Mouse (Mus musculus) hindbrain, embryonic 11.5 days (tissue): ENCODE measurements at regions not wholly inside any gene's neighbourhood (a gene's known extent, or its start where the extent isn't known, plus 50 kb on each side); places are given as distances from the start of the nearest gene placed in this dataset.

Experiments
- ATAC-seq: fragments of 200-750 bp; cut with Nextera tagmentation; 2 replicates; pipeline ENCODE4 v1.8.0; 2017; ENCODE audit warnings: mild to moderate bottlenecking, moderate TSS enrichment, moderate library complexity; ENCODE audit not compliant: low FRiP score
- DNase-seq: peaks from one replicate; pipeline ENCODE4 v3.0.0-alpha.2; 2015; ENCODE audit warnings: low spot score
- H3K27ac ChIP-seq: fragments of 300-500 bp; sonication (generic); 2 replicates; pipeline ENCODE4 v1.5.1; 2014; ENCODE audit warnings: mild to moderate bottlenecking, low read depth, low read length
- H3K27me3 ChIP-seq: fragments of 300-500 bp; sonication (generic); 2 replicates; pipeline ENCODE4 v1.6.1; 2014; ENCODE audit warnings: mild to moderate bottlenecking, low read length, moderate library complexity, mixed read lengths; ENCODE audit not compliant: control insufficient read depth, insufficient read depth
- H3K36me3 ChIP-seq: fragments of 300-500 bp; sonication (generic); 2 replicates; pipeline ENCODE4 v1.6.1; 2014; ENCODE audit warnings: mild to moderate bottlenecking, low read length, moderate library complexity, mixed read lengths; ENCODE audit not compliant: control insufficient read depth, insufficient read depth
- H3K4me1 ChIP-seq: fragments of 300-500 bp; sonication (generic); replicated peaks from 2 replicates; pipeline ENCODE4 v1.6.1; 2014; ENCODE audit warnings: low read length, mixed read lengths; ENCODE audit not compliant: control insufficient read depth, insufficient read depth
- H3K4me2 ChIP-seq: fragments of 300-500 bp; sonication (generic); replicated peaks from 2 replicates; pipeline ENCODE4 v1.6.1; 2014; ENCODE audit warnings: mild to moderate bottlenecking, low read depth, low read length
- H3K4me3 ChIP-seq: fragments of 300-500 bp; sonication (generic); 2 replicates; pipeline ENCODE4 v1.5.1; 2014; ENCODE audit warnings: low read depth, low read length
- H3K9ac ChIP-seq: fragments of 300-500 bp; sonication (generic); 2 replicates; pipeline ENCODE4 v1.6.1; 2014; ENCODE audit warnings: low read depth, low read length
- H3K9me3 ChIP-seq: fragments of 300-500 bp; sonication (generic); 2 replicates; pipeline ENCODE4 v1.6.1; 2016; ENCODE audit warnings: low read length; ENCODE audit not compliant: control insufficient read depth
- WGBS: fragments of 180-500 bp; shearing (Covaris S2); extraction: QIAGEN DNeasy Blood & Tissue Kit; methylation state at CpG from one replicate; pipeline ENCODE4 v1.1.7; 2014; 5-methylcytosine and 5-hydroxymethylcytosine counted together

DNA sequence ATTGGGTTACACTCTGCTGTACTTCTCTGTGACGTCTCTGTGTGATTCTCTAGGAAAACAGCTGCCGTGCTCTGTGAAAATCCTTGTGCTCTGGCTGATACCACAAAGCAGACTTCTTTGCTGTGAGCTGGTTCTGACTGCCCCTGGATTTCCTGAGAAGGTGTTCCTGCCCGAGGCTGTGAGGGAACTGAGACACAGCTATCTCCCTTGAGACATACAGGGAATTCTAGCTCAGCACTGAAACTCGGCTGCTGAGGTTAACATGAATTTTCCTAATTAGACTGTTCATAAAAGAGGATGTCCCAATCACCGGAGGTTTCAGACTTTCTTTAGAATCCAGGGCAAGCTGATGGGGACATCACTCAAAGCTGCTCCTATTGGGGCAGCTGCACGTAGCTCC, 233.4 kb upstream of the Bmper start:
- no peak overlapping the region for H3K4me2 ChIP-seq
- DNase-seq (no peak), ATAC-seq (no peak)
- no peak overlapping the region for H3K9ac ChIP-seq
- H3K27ac ChIP-seq, result no peak overlapping the region
- no peaks in the 10 kb centered on the region for H3K36me3 ChIP-seq
- H3K4me1 ChIP-seq, result no peaks in the 10 kb centered on the region
- no peaks in the 10 kb centered on the region for H3K9me3 ChIP-seq
- no peak overlapping the region for H3K4me3 ChIP-seq
- no peaks in the 10 kb centered on the region for H3K27me3 ChIP-seq
- WGBS, result 76% methylated on average over 6 of the region's 6 CpGs

DNA sequence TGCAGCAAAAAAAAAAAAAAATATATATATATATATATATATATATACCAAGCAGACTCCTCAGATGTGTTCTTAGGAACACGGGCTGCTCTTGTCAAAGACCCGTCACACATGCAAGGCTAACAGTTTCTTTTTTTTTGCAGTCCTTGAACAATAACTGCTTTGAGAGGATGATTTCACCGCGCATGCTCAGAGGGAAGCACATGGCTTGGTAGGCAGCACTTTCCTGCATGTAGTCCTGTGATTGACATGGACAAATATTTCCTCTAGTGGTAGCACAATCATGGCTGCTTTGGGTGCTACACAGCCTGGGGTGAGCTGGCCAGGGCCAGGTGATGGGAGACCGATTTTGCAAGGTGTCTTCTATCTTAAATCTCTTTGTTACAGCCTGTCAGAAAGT, 229.3 kb upstream of the Bmper start:
- Histone ChIP-seq H3K4me3 (no peak overlapping the region), H3K36me3 (no peaks in the 10 kb centered on the region), H3K4me1 (no peaks in the 10 kb centered on the region), H3K4me2 (no peak overlapping the region), H3K27ac (no peak overlapping the region), H3K9me3 (no peaks in the 10 kb centered on the region), H3K27me3 (no peaks in the 10 kb centered on the region), H3K9ac (no peak overlapping the region)
- no peak for ATAC-seq
- no peak for DNase-seq
- WGBS, result 76% methylated on average over 5 of the region's 5 CpGs

DNA sequence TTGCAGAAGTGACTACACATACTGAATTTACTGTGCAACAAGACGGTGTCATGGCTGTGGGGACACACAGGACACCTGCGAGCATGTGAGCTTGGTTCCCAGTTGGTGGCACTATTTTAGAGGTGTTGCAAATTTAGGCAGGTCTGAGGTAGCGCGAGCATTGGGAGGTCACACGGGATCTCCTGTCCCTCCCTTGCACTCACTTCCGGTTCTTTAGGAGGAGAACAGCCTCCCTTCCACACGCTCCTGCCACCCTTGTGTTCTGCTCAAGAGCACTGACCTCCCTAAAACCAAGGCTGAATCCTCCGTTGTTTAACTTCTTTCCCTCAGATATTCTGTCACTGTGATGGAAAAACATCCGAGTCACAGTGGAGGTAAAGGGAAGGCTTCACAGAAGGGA, 227.3 kb upstream of the Bmper start:
- ATAC-seq, result no peak
- H3K27me3 ChIP-seq, result no peaks in the 10 kb centered on the region
- H3K36me3 ChIP-seq, result no peaks in the 10 kb centered on the region
- DNase-seq, result no peak
- no peak overlapping the region for H3K4me3 ChIP-seq
- WGBS, result 75% methylated on average over 9 of the region's 9 CpGs
- H3K9me3 ChIP-seq, result no peaks in the 10 kb centered on the region
- H3K4me2 ChIP-seq, result no peak overlapping the region
- no peaks in the 10 kb centered on the region for H3K4me1 ChIP-seq
- H3K9ac ChIP-seq, result no peak overlapping the region
- H3K27ac ChIP-seq, result no peak overlapping the region

DNA sequence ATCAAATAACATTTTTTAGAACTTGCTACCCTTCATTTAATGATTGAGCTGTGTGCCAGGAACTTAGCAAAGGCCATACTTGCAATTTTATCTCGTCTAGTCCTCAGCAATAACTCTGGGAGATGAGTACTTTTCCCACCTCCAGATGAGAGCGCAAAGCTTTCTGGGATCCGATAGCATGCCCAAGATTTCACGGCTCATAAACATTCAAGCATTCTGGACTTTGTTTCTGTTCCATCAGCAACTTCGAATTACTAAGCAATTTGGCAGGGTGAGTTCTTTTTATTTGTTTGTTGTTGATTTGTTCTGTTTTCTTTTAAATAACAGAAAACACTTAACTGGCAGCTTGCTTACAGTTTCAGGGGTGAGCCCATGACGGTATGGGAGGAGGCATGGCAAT, 224.6 kb upstream of the Bmper start:
- DNase-seq (no peak), ATAC-seq (no peak)
- Histone ChIP-seq H3K9ac (no peak overlapping the region), H3K4me3 (no peak overlapping the region), H3K27ac (no peak overlapping the region), H3K27me3 (no peaks in the 10 kb centered on the region), H3K36me3 (no peaks in the 10 kb centered on the region), H3K9me3 (no peaks in the 10 kb centered on the region), H3K4me1 (no peaks in the 10 kb centered on the region), H3K4me2 (no peak overlapping the region)
- WGBS, result 86% methylated on average over 6 of the region's 6 CpGs

DNA sequence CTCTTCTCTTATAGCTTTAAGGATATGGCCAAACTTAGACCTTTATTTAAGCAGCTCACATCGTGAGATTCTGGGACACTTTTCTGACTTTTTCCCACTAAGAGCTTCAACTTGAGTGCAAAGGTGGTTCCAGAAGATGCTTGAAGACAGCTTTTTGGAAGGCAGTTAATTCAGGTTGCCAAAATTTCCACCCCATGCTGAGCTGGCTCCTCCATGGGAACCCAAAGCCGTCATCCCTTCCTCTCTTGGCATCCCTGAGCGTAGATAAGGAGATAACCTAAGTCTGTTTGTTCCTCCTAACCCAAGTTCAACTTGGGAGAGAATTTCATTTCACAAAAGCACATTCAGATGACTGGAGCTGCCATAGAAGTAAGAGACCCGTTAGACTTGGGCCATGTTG, 223.7 kb upstream of the Bmper start:
- Histone ChIP-seq H3K4me1 (peaks cover under 1% of the 10 kb centered on the region; the same call in 1 of the 2 replicates), H3K36me3 (no peaks in the 10 kb centered on the region), H3K27me3 (no peaks in the 10 kb centered on the region), H3K27ac (no peak overlapping the region), H3K4me3 (no peak overlapping the region), H3K9me3 (no peaks in the 10 kb centered on the region), H3K9ac (no peak overlapping the region), H3K4me2 (no peak overlapping the region)
- 87% methylated on average over 4 of the region's 4 CpGs for WGBS
- DNase-seq, result no peak
- ATAC-seq, result no peak

DNA sequence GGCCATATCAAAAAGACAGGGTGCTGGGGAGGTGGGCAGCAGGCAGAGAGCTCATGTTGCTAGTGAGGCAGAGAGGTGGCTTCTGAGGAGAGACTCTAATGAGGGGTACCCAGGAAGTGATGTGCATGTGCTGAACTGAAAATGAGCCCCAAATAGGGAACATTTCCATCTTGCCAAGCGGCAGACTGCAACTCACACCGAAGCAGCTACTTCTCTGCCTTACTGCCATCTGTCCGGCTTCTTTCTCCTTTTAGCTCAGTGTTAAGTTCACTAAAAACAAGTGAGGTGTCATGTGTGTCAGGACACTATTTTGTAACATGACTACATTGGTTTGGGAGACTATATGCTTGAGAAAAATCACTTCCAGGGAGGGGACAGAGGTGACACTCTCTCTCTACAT, 222.7 kb upstream of the Bmper start:
- H3K36me3 ChIP-seq, result no peaks in the 10 kb centered on the region
- 95% methylated on average over 3 of the region's 3 CpGs for WGBS
- H3K4me2 ChIP-seq, result no peak overlapping the region
- no peak overlapping the region for H3K9ac ChIP-seq
- DNase-seq (no peak), ATAC-seq (no peak)
- H3K27ac ChIP-seq, result no peak overlapping the region
- H3K27me3 ChIP-seq, result no peaks in the 10 kb centered on the region
- no peak overlapping the region for H3K4me3 ChIP-seq
- peaks cover 5% of the 10 kb centered on the region for H3K4me1 ChIP-seq
- H3K9me3 ChIP-seq, result no peaks in the 10 kb centered on the region

DNA sequence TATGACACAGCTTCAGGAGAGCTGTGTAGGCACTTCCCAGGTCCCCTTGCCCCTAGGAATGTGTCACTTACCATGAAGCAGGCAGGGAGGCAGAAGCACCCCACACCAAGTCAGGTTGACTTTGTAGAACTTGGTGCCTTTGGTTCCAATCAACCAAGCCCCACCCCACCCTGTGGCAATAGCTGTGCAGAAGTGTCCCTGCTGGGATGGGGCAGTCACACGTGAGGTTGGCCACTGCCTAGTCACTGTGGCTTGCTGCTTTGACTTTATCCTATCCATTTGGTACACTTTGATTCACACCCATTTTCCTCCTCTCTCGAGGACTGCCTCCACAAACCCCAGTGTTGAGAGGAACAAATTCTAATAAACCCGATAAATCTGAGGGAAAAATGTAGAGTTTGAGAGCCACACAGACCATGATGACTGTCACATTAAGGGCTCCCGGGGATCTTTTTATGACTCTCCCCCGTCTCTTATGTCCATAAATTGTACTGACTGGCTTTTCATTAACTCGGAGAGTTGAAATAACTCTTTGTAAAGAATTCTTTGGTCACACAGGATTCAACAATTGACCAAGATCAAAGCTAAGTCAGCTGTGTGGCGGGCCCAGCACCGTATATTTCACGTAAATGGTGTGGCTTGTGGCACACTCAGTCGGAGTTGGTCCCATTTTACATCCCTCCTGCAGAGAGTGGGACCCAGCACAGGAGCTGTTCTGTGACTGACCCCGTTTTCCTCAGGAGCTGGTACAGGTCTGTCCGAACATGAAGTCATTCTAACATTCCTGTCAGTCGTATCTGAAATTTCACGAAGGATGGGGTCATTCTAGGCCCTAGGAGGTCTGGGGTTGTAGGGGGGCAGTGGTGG, 219.4 kb upstream of the Bmper start:
- no peaks in the 10 kb centered on the region for H3K9me3 ChIP-seq
- 58% methylated on average over 14 of the region's 14 CpGs for whole genome bisulfite sequencing
- H3K4me3 ChIP-seq, result no peak overlapping the region
- H3K36me3 ChIP-seq, result no peaks in the 10 kb centered on the region
- ATAC-seq (no peak), DNase-seq (no peak)
- H3K9ac ChIP-seq, result no peak overlapping the region
- peaks cover 5% of the 10 kb centered on the region for H3K4me1 ChIP-seq
- H3K27ac ChIP-seq, result no peak overlapping the region
- no peak overlapping the region for H3K4me2 ChIP-seq
- H3K27me3 ChIP-seq, result no peaks in the 10 kb centered on the region; the same call in 1 of the 2 replicates

DNA sequence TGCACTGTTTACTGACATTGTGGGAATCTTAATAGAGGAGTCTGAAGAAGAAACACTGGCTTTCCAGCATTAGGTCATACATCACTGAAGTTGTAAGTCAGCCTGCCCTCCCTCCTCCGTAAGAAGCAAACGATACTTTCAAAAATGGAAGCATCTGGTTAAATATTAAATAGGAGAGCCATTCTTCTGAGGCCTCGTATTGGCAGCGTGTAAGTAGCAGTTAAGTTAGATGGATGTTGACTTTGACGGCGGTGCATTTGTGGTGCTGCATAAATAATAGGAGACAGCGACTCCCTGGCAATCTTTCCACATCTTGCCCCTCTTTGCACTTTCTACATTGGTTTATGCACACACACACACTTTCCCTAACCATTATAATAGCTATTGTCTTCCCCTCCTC, 217.9 kb upstream of the Bmper start:
- no peaks in the 10 kb centered on the region; the same call in 1 of the 2 replicates for H3K27me3 ChIP-seq
- H3K9me3 ChIP-seq, result no peaks in the 10 kb centered on the region
- no peaks in the 10 kb centered on the region for H3K36me3 ChIP-seq
- H3K27ac ChIP-seq, result peak overlapping the region; percentile 13; the same call in 1 of the 2 replicates
- DNase-seq, result peak; percentile 10
- no peak for ATAC-seq
- WGBS, result 48% methylated on average over 7 of the region's 7 CpGs
- H3K4me2 ChIP-seq, result no peak overlapping the region
- no peak overlapping the region for H3K9ac ChIP-seq
- no peak overlapping the region for H3K4me3 ChIP-seq
- H3K4me1 ChIP-seq, result peaks cover 8% of the 10 kb centered on the region
